Mouse (Mus musculus): ENCODE data around the gene Crxos. TPM values are rescaled to one million over a fixed set of nuclear protein-coding genes. Genes with fewer than 3 reads are reported as not detected.

Gene Crxos
- polyA plus RNA-seq (2014; fragmentation: Illumina TruSeq; extraction: RNeasy Lipid Tissue Mini Kit (QIAGEN cat#74804); ENCODE audit: low read depth, low replicate concordance), result not detected

GRCm38 (mm10) chr7:15882317-15882716 lies at the start of gene Crxos:
TSS of gene Crxos (plus strand) at chr7:15882617.

GRCm38 (mm10) chr7:15839578-15839977 lies 42.8 kb upstream of the Crxos start, which contains the start of gene Obox6:
TSS of gene Obox6 (minus strand) at chr7:15839678.

GRCm38 (mm10) chr7:15879756-15880155 lies 2.7 kb upstream of the Crxos start, which contains the start of gene Crx:
TSS of gene Crx (minus strand) at chr7:15879968.

GRCm38 (mm10) chr7:15922220-15922773 lies 39.9 kb downstream of the Crxos start, which contains the start of gene Selenow:
TSS of gene Selenow (minus strand) at chr7:15922402.

GRCm38 (mm10) chr7:15945721-15946536 lies 63.5 kb downstream of the Crxos start, which contains the start of gene Nop53:
TSS of gene Nop53 (minus strand) at chr7:15946074.

Other genes starting within 250 kb of the Crxos start
- not detected for gene Obox3, start 242.7 kb upstream of the Crxos start, polyA plus RNA-seq (2014; fragmentation: Illumina TruSeq; extraction: RNeasy Lipid Tissue Mini Kit (QIAGEN cat#74804); ENCODE audit: low read depth, low replicate concordance)
- not detected for gene Obox5, start 132.5 kb upstream of the Crxos start, polyA plus RNA-seq (2014; fragmentation: Illumina TruSeq; extraction: RNeasy Lipid Tissue Mini Kit (QIAGEN cat#74804); ENCODE audit: low read depth, low replicate concordance)
- not detected for gene Obox6, start 42.9 kb upstream of the Crxos start, polyA plus RNA-seq (2014; fragmentation: Illumina TruSeq; extraction: RNeasy Lipid Tissue Mini Kit (QIAGEN cat#74804); ENCODE audit: low read depth, low replicate concordance)
- not detected for gene Crx, start 2.6 kb upstream of the Crxos start, polyA plus RNA-seq (2014; fragmentation: Illumina TruSeq; extraction: RNeasy Lipid Tissue Mini Kit (QIAGEN cat#74804); ENCODE audit: low read depth, low replicate concordance)
- 17.5 TPM for gene Selenow, start 39.8 kb downstream of the Crxos start, polyA plus RNA-seq (2014; fragmentation: Illumina TruSeq; extraction: RNeasy Lipid Tissue Mini Kit (QIAGEN cat#74804); ENCODE audit: low read depth, low replicate concordance)
- gene Nop53, start 63.5 kb downstream of the Crxos start, polyA plus RNA-seq (2014; fragmentation: Illumina TruSeq; extraction: RNeasy Lipid Tissue Mini Kit (QIAGEN cat#74804); ENCODE audit: low read depth, low replicate concordance), result 10.4 TPM
- gene Ehd2, start 85.0 kb downstream of the Crxos start, polyA plus RNA-seq (2014; fragmentation: Illumina TruSeq; extraction: RNeasy Lipid Tissue Mini Kit (QIAGEN cat#74804); ENCODE audit: low read depth, low replicate concordance), result 0.74 TPM
- gene Bicra, start 165.3 kb downstream of the Crxos start, polyA plus RNA-seq (2014; fragmentation: Illumina TruSeq; extraction: RNeasy Lipid Tissue Mini Kit (QIAGEN cat#74804); ENCODE audit: low read depth, low replicate concordance), result 0.26 TPM
- gene Zfp541, start 179.2 kb downstream of the Crxos start, polyA plus RNA-seq (2014; fragmentation: Illumina TruSeq; extraction: RNeasy Lipid Tissue Mini Kit (QIAGEN cat#74804); ENCODE audit: low read depth, low replicate concordance), result not detected
- gene Napa, start 215.8 kb downstream of the Crxos start, polyA plus RNA-seq (2014; fragmentation: Illumina TruSeq; extraction: RNeasy Lipid Tissue Mini Kit (QIAGEN cat#74804); ENCODE audit: low read depth, low replicate concordance), result 16.1 TPM
- gene Kptn, start 237.3 kb downstream of the Crxos start, polyA plus RNA-seq (2014; fragmentation: Illumina TruSeq; extraction: RNeasy Lipid Tissue Mini Kit (QIAGEN cat#74804); ENCODE audit: low read depth, low replicate concordance), result 6.3 TPM
- gene Slc8a2, start 247.2 kb downstream of the Crxos start, polyA plus RNA-seq (2014; fragmentation: Illumina TruSeq; extraction: RNeasy Lipid Tissue Mini Kit (QIAGEN cat#74804); ENCODE audit: low read depth, low replicate concordance), result not detected

Measured in liver, adult 10 weeks (tissue).